Mouse (Mus musculus) small intestine, adult 2 months (tissue): ENCODE results near the gene Zfp638. TPM values are rescaled to one million over a fixed set of nuclear protein-coding genes. Genes with fewer than 3 reads are reported as not detected.

Experiments
- H3K27ac ChIP-seq: fragments of 200-500 bp; 2 replicates; pipeline ENCODE4 v1.5.1; 2012; ENCODE audit warnings: low read depth, low read length, control low read depth, inconsistent platforms; ENCODE audit not compliant: insufficient read depth
- H3K27me3 ChIP-seq: fragments of 200-500 bp; 2 replicates; pipeline ENCODE4 v1.6.1; 2012; ENCODE audit warnings: mild to moderate bottlenecking, moderate library complexity, low read length, inconsistent platforms; ENCODE audit not compliant: control insufficient read depth, insufficient read depth
- H3K36me3 ChIP-seq: fragments of 200-500 bp; 2 replicates; pipeline ENCODE4 v1.6.1; 2012; ENCODE audit warnings: mild to moderate bottlenecking, low read length, control low read depth, inconsistent platforms; ENCODE audit not compliant: control insufficient read depth, insufficient read depth
- H3K4me1 ChIP-seq: fragments of 200-500 bp; 2 replicates; pipeline ENCODE4 v1.6.1; 2012; ENCODE audit warnings: low read length, inconsistent platforms, mixed read lengths; ENCODE audit not compliant: control insufficient read depth, insufficient read depth, insufficient read length
- H3K4me3 ChIP-seq: fragments of 200-500 bp; 2 replicates; pipeline ENCODE4 v1.5.1; 2012; ENCODE audit warnings: low read depth, mild to moderate bottlenecking, control low read depth, inconsistent platforms, low read length, moderate library complexity
- CTCF ChIP-seq: fragments of 200-500 bp; IDR thresholded peaks from 2 replicates; pipeline ENCODE4 v1.5.1; 2012; ENCODE audit warnings: low read depth, mild to moderate bottlenecking, control low read depth, inconsistent platforms, low read length, moderate library complexity, mixed read lengths; ENCODE audit not compliant: insufficient replicate concordance, insufficient read length; ENCODE audit errors: extremely low read depth
- POLR2A ChIP-seq: fragments of 200-500 bp; IDR thresholded peaks from 2 replicates; pipeline ENCODE4 v1.6.1; 2012; ENCODE audit warnings: low read depth, mild to moderate bottlenecking, control low read depth, inconsistent platforms, low read length, moderate library complexity
- WGBS: fragments of 180-500 bp; shearing (Covaris S2); methylation state at CpG from one replicate; pipeline ENCODE4 v1.1.7; 2018; 5-methylcytosine and 5-hydroxymethylcytosine counted together
- polyA plus RNA-seq: library from polyadenylated mRNA; depleted of rRNA; stranded (reverse); fragments of >200 nt; gene quantifications from 2 replicates; pipeline ENCODE4 v1.2.3, GENCODE M21; 2012

Zfp638 gene
- polyA plus RNA-seq, 1 experiment: 2.9 TPM

- Histone ChIP-seq H3K4me3 (no peak overlapping the region), H3K4me1 (peaks cover 2% of the 10 kb centered on the region; the same call in 1 of the 2 replicates), H3K27ac (no peak overlapping the region), H3K27me3 (no peaks in the 10 kb centered on the region), H3K36me3 (no peaks in the 10 kb centered on the region)
- TF ChIP-seq CTCF (no peak), POLR2A (no peak)
- WGBS: 65% methylated on average over 9 of the region's 9 CpGs
These were observed 6.9 kb upstream of the Zfp638 start for GRCm38 (mm10) chr6:83860033-83860432.

GRCm38 (mm10) chr6:83863538-83863937, 3.4 kb upstream of the Zfp638 start:
- WGBS: 73% methylated on average over 4 of the region's 4 CpGs

DNA sequence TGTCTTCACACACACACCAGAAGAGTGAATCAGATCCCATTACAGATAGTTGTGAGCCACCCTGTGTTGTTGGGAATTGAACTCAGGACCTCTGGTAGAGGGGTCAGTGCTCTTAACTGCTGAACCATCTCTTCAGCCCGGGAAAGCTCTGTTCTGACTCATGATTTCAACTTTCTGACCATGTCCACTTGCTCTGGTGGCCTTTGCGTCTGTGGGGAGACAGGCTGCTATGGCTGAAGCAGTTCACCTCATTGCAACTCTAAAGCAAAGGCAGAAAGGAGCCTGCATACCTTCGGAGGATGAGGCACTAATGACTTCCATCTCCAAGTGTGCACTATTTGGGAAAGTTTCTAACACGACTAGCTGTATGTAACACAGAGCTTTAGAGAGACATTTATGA, 486 bp upstream of the Zfp638 start:
- no peaks in the 10 kb centered on the region for H3K36me3 ChIP-seq
- H3K27ac ChIP-seq: no peak overlapping the region
- no peak overlapping the region for H3K4me3 ChIP-seq
- TF ChIP-seq CTCF (no peak), POLR2A (no peak)
- WGBS: 29% methylated on average over 4 of the region's 4 CpGs
- H3K27me3 ChIP-seq: no peaks in the 10 kb centered on the region
- peaks cover 4% of the 10 kb centered on the region for H3K4me1 ChIP-seq

More at GRCm38 (mm10) chr6:83863538-83863937, 3.4 kb upstream of the Zfp638 start:
- Histone ChIP-seq H3K27ac (no peak overlapping the region), H3K27me3 (no peaks in the 10 kb centered on the region), H3K4me1 (peaks cover 4% of the 10 kb centered on the region), H3K36me3 (no peaks in the 10 kb centered on the region), H3K4me3 (no peak overlapping the region)
- no peak for TF ChIP-seq POLR2A

DNA sequence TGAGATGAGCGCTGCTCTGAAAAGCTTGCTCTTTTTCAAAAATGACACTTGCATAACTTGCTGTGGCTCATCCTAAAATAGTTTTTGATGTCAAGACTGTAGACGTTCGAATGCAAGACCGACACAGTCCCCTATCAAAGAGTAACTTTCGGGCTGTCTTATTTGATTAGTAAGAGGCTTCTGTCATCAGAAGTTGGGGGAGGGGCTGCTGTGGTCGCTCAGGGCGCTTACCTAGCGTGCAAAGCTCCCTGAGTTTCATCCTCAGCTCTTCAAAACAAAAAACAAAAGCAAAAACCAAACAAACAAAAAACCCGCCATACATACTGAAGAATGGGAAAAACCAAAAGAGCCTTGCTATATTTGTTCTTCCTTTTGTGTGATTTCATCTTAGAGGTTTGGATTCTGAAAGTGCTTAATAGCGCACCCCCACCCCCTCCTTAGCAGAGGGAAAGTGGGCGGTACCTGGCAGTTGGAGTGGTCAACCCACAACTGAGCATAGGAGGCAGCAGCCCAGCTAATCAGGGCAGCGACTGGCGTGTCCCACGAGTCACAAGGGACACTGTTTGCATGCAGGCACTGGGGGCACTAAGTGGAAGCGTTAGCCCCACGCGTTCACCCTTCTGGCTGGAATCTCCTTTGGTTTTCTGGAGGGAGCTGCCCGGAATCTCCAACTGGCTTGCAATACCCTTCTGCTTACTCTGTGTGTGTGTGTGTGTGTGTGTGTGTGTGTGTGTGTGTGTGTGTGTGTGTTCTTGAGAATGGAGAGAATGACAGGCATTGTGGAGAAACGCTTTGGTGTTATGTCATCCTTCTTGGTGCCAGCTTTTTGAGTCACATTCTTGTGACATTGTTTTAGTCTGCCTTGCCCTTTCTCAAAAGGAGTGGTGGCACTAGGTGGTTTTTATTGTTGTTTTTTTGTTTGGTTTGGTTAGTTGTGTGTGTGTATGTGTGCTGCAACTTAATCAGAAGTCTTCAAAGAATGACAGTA, 983 bp downstream of the Zfp638 start:
- TF ChIP-seq CTCF (no peak), POLR2A (no peak)
- Histone ChIP-seq H3K27ac (no peak overlapping the region), H3K27me3 (no peaks in the 10 kb centered on the region), H3K36me3 (no peaks in the 10 kb centered on the region), H3K4me3 (peak overlapping the region; percentile 76), H3K4me1 (peaks cover 4% of the 10 kb centered on the region)
- WGBS: 2% methylated on average over 19 of the region's 19 CpGs

DNA sequence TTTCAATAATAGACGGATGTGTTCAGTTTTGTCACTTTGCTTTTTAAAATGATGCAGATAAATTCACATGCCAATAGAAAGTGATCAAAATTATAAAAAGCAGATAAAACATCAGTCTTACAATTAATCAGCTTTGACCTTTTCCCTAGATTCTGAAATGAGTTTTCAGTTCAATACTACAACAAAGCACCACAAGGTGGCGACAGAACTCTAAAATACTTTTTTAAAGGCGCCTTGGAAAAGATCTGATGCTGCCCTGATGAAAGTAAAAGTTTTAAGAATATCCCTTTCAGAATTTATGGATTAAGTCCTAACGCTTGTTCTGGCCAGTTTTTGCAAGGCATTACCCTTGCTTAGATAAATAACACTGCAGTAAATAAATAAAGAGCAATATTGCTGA, 12.9 kb downstream of the Zfp638 start:
- no peaks in the 10 kb centered on the region; the same call in 1 of the 2 replicates for H3K27me3 ChIP-seq
- no peak overlapping the region for H3K4me3 ChIP-seq
- H3K36me3 ChIP-seq: no peaks in the 10 kb centered on the region
- H3K27ac ChIP-seq: no peak overlapping the region
- TF ChIP-seq POLR2A (no peak), CTCF (no peak)
- H3K4me1 ChIP-seq: no peaks in the 10 kb centered on the region
- WGBS: 5% methylated on average over 4 of the region's 4 CpGs

GRCm38 (mm10) chr6:83886789-83887188, 19.9 kb downstream of the Zfp638 start:
- H3K4me3 ChIP-seq: no peak overlapping the region
- no peaks in the 10 kb centered on the region for H3K4me1 ChIP-seq
- no peaks in the 10 kb centered on the region for H3K36me3 ChIP-seq
- WGBS: 77% methylated on average over 3 of the region's 3 CpGs
- no peaks in the 10 kb centered on the region for H3K27me3 ChIP-seq
- H3K27ac ChIP-seq: no peak overlapping the region
- no peak for TF ChIP-seq POLR2A
- no peak for TF ChIP-seq CTCF

- no peaks in the 10 kb centered on the region for H3K27me3 ChIP-seq
- H3K27ac ChIP-seq: no peak overlapping the region
- H3K4me3 ChIP-seq: no peak overlapping the region
- 79% methylated on average over 1 of the region's 1 CpGs for WGBS
- no peak for TF ChIP-seq POLR2A
- no peak for TF ChIP-seq CTCF
- H3K4me1 ChIP-seq: no peaks in the 10 kb centered on the region
- no peaks in the 10 kb centered on the region for H3K36me3 ChIP-seq
These were observed 21.9 kb downstream of the Zfp638 start for GRCm38 (mm10) chr6:83888802-83889201.
